Mouse (Mus musculus): ENCODE measurements at regions not wholly inside any gene's neighbourhood (a gene's known extent, or its start where the extent isn't known, plus 50 kb on each side); places are given as distances from the start of the nearest gene placed in this dataset.

DNA sequence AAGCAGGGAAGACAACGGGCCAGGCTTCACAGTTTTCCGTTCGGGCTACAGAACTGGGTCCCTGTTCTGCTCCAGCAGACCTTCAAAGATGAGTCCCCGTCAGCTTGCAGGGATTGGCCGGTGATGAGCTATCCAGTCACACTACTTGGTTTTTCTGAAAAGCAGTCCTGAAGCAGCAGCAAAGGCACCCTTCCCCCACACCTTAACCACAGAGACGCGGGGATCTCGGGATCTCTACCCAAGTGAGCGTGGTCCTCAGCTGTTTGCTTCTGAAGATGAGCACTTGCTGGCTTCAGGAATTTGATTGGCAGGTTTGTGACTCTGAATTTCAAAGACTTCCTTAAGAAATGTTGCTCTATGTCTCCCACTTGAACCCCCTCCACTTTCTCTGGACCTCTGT, 186.6 kb upstream of the Arglu1 start:
- WGBS: 19% methylated on average over 9 of the region's 9 CpGs
- H3K4me2 ChIP-seq (replicated peaks): 0 out of 2 replicates have a peak overlapping the region, but pooled peaks have one; percentile 1
- H3K36me3 ChIP-seq: no peaks in the 10 kb centered on the region
- H3K9me3 ChIP-seq: peaks cover 9% of the 10 kb centered on the region; the same call in 1 of the 2 replicates
- no peak overlapping the region for H3K27ac ChIP-seq (replicated peaks)
- no peak; the same call in 1 of the 2 replicates for ATAC-seq (ENCODE audit: low FRiP score, low read depth)
- H3K9ac ChIP-seq (replicated peaks): no peak overlapping the region
- peaks cover 87% of the 10 kb centered on the region for H3K27me3 ChIP-seq
- H3K4me1 ChIP-seq: peaks cover 10% of the 10 kb centered on the region
- H3K4me3 ChIP-seq: no peak overlapping the region

DNA sequence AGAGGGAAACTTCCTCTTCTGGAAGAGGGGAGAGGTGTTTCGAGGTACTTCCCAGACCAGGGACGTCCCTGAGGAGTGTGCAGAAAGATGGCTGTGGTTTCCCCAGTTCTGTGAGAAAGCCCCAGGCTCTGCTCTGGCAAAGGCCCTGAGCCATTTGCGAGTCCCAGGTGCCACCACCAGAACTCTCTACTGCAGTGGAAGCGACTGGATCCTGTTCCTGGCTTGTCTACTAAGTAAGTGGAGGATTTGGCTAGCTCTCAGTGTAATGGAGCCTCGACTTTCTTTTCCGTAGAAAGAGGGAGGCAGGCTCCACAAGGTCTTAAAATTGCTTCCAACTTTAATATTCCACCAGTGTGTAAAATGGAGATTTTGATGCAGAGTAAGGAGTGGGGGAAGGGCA, 186.1 kb upstream of the Arglu1 start:
- no peak for ATAC-seq (ENCODE audit: low FRiP score, low read depth)
- no peaks in the 10 kb centered on the region for H3K36me3 ChIP-seq
- WGBS: 70% methylated on average over 6 of the region's 6 CpGs
- H3K9ac ChIP-seq (replicated peaks): no peak overlapping the region
- H3K4me2 ChIP-seq (replicated peaks): 0 out of 2 replicates have a peak overlapping the region, but pooled peaks have one; percentile 1
- H3K4me1 ChIP-seq: peaks cover 10% of the 10 kb centered on the region
- peaks cover 91% of the 10 kb centered on the region for H3K27me3 ChIP-seq
- H3K27ac ChIP-seq (replicated peaks): no peak overlapping the region
- H3K4me3 ChIP-seq: no peak overlapping the region
- peaks cover 9% of the 10 kb centered on the region; the same call in 1 of the 2 replicates for H3K9me3 ChIP-seq

DNA sequence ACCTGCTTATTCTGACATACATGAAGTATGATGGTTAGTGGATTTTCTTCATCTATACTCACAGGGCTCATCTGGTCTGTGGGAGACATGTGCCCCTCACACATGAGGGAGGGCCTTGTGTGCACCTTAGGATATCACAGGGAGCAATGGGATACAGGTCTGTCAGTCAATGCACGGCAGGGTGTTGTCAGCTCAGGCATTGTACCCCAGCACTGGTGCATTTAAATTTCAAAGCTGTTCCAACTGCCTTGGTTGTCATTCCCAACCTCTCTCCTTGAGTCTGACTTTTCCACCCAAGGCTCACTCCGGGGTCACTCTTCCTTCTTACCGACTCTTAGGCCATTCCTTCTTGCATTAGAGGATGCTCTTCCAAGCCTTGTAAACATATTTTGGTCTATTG, 181.6 kb upstream of the Arglu1 start:
- Histone ChIP-seq H3K4me3 (no peak overlapping the region), H3K4me1 (peaks cover 22% of the 10 kb centered on the region), H3K36me3 (no peaks in the 10 kb centered on the region), H3K9me3 (peaks cover 9% of the 10 kb centered on the region; the same call in 1 of the 2 replicates), H3K27me3 (peaks cover 87% of the 10 kb centered on the region), H3K27ac (replicated peaks) (no peak overlapping the region), H3K9ac (replicated peaks) (no peak overlapping the region), H3K4me2 (replicated peaks) (no peak overlapping the region)
- ATAC-seq (ENCODE audit: low FRiP score, low read depth): no peak
- 35% methylated on average over 3 of the region's 3 CpGs for WGBS

DNA sequence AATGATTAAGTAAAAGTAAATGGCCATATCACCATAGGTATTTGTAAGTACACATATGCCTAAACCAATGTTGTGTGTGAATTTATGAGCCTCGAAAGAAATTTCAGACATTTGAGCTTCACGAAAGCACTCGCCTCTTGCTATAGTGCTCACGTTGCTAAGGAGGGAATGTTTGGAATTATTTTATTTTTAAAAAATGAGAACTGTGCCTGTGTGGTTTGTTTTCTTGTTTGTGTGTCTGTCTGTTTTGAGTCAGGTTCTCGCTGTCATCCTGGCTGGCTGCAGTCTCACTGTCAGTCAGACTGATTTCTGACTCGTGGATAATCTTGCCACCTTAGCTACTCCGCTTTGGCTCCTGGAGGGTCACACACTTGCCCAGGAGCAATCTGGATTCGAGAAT, 180.7 kb upstream of the Arglu1 start:
- ATAC-seq (ENCODE audit: low FRiP score, low read depth): no peak
- Histone ChIP-seq H3K27me3 (peaks cover 87% of the 10 kb centered on the region), H3K4me1 (peaks cover 18% of the 10 kb centered on the region), H3K9ac (replicated peaks) (no peak overlapping the region), H3K4me3 (no peak overlapping the region), H3K9me3 (peaks cover 9% of the 10 kb centered on the region; the same call in 1 of the 2 replicates), H3K36me3 (no peaks in the 10 kb centered on the region), H3K27ac (replicated peaks) (no peak overlapping the region), H3K4me2 (replicated peaks) (no peak overlapping the region)
- 29% methylated on average over 8 of the region's 8 CpGs for WGBS

DNA sequence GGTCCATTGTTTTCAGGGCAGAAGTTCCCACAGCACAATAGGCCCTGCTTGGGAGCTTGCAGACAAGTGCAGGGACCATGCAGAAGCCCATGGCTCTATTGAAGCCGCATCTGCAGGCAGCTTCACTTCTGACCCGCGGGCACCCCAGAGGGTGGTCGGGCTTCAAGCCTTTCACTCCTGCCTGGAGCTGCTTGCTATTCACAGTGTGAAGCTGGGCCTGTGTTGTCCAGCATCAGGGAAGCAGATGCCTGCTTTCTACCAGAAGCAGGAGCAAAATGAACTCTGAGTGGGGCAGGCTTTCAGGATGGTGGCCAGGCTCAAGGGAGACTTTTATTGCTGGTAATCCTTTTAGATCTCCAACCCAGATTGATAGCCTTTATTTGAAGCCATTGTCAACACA, 180.2 kb upstream of the Arglu1 start:
- Histone ChIP-seq H3K27me3 (peaks cover 87% of the 10 kb centered on the region), H3K4me2 (replicated peaks) (no peak overlapping the region), H3K36me3 (no peaks in the 10 kb centered on the region), H3K4me3 (no peak overlapping the region), H3K9ac (replicated peaks) (no peak overlapping the region), H3K27ac (replicated peaks) (0 out of 2 replicates have a peak overlapping the region, but pooled peaks have one; percentile 39), H3K9me3 (peaks cover 9% of the 10 kb centered on the region; the same call in 1 of the 2 replicates), H3K4me1 (peaks cover 18% of the 10 kb centered on the region)
- WGBS: 4% methylated on average over 4 of the region's 4 CpGs
- ATAC-seq (ENCODE audit: low FRiP score, low read depth): peak; percentile 86

DNA sequence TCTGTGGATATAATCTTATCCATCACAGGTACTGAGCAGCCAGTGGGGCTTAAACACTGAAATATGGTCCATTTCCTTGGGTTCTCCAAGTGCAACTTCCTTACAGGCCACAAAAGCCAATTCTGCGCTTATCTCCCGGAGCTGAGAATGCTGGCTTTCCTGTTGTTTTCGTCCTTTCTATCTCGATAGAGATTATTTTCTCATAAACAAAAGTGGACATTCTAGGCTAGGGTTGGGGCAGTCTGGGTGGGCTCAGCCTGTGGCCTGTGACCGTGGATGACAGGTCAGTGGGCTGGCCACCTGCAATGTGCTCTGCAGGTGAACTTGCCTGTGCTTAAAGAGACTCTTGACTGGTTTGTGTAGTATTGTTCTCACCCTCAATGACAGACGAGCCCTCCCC, 179.0 kb upstream of the Arglu1 start:
- Histone ChIP-seq H3K27me3 (peaks cover 81% of the 10 kb centered on the region), H3K9me3 (peaks cover 9% of the 10 kb centered on the region; the same call in 1 of the 2 replicates), H3K4me2 (replicated peaks) (no peak overlapping the region), H3K27ac (replicated peaks) (no peak overlapping the region), H3K4me3 (no peak overlapping the region), H3K4me1 (peaks cover 18% of the 10 kb centered on the region), H3K36me3 (no peaks in the 10 kb centered on the region), H3K9ac (replicated peaks) (no peak overlapping the region)
- WGBS: 37% methylated on average over 6 of the region's 6 CpGs
- ATAC-seq (ENCODE audit: low FRiP score, low read depth): no peak

DNA sequence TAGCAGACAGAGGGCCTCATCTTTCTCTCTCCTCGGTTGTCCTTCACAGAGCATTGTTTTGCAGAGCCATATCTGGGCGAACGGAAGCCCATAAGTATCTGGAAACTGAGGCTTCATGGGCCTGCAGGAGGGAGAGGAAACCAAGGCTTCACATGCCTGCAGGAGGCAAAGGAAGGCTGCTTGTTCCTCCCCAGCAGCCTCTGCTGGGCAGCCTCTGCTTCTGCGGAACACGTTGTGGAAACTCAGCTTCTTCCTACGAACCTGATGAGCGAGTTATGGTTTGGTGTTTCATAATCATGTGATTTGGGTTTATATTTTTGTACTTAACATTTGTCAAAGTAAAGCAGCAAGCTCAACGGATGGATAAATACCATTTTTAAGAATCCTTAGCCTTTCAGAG, 177.6 kb upstream of the Arglu1 start:
- H3K4me3 ChIP-seq: no peak overlapping the region
- H3K9me3 ChIP-seq: no peaks in the 10 kb centered on the region
- H3K27ac ChIP-seq (replicated peaks): no peak overlapping the region
- 64% methylated on average over 8 of the region's 8 CpGs for WGBS
- H3K9ac ChIP-seq (replicated peaks): no peak overlapping the region
- H3K4me2 ChIP-seq (replicated peaks): no peak overlapping the region
- H3K27me3 ChIP-seq: peaks cover 79% of the 10 kb centered on the region
- ATAC-seq (ENCODE audit: low FRiP score, low read depth): no peak
- peaks cover 18% of the 10 kb centered on the region for H3K4me1 ChIP-seq
- H3K36me3 ChIP-seq: no peaks in the 10 kb centered on the region

DNA sequence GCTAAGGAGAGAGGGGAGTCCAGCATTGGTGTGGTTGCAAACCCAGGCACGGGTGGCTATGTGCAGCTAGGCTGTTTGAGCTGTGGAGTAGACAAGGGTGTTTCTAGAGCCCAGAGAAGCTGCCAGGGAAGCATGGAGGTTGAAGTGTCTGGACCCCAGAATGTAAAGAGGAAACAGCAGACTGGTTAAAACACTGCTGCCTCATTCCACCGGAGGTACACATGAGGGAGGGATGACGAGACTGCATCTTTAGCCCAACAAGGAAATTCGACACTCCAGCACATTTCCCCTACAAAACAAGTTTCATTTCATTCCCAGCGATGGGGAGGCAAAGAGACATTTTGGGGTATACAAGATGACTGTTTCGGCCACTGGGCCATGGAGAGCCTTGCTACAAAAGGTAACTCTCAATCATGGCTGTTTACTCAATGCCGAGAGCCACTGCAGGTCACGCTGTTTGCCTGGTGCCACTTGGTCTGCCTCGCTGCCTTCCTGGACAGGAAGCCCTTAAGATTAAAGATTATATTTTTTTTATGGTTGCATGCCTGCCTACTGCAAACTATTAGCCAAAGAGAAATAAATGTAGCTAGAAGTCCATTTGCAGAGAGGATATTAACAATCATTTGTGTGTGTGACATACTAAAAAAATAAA, 176.9 kb upstream of the Arglu1 start:
- no peaks in the 10 kb centered on the region for H3K36me3 ChIP-seq
- H3K4me3 ChIP-seq: no peak overlapping the region
- H3K9ac ChIP-seq (replicated peaks): no peak overlapping the region
- peaks cover 18% of the 10 kb centered on the region for H3K4me1 ChIP-seq
- H3K27me3 ChIP-seq: peaks cover 79% of the 10 kb centered on the region
- H3K27ac ChIP-seq (replicated peaks): no peak overlapping the region
- H3K9me3 ChIP-seq: no peaks in the 10 kb centered on the region
- no peak for ATAC-seq (ENCODE audit: low FRiP score, low read depth)
- 62% methylated on average over 9 of the region's 9 CpGs for WGBS
- H3K4me2 ChIP-seq (replicated peaks): no peak overlapping the region

DNA sequence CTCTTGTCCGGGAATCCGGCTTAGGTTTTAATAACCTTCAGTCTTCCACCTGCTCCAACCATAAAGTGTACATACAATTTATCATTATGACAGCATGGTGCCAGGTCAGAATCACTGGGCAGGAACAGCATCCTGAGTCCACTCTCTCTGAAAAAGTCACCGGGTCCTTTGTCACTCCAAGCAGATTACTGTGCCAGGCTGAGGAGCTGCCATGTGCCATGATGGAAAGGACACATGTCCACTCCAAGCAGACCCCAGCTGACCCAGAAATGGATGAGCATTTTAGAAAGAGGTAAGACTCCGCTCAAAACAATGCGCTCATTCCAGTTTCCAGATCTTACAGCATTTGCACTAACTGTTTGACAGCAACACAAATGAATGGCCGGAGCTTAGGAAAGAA, 172.4 kb upstream of the Arglu1 start:
- WGBS: 88% methylated on average over 6 of the region's 6 CpGs
- Histone ChIP-seq H3K27me3 (peaks cover 65% of the 10 kb centered on the region), H3K9ac (replicated peaks) (no peak overlapping the region), H3K9me3 (no peaks in the 10 kb centered on the region), H3K36me3 (no peaks in the 10 kb centered on the region), H3K27ac (replicated peaks) (no peak overlapping the region), H3K4me1 (no peaks in the 10 kb centered on the region), H3K4me3 (no peak overlapping the region), H3K4me2 (replicated peaks) (no peak overlapping the region)
- no peak for ATAC-seq (ENCODE audit: low FRiP score, low read depth)

DNA sequence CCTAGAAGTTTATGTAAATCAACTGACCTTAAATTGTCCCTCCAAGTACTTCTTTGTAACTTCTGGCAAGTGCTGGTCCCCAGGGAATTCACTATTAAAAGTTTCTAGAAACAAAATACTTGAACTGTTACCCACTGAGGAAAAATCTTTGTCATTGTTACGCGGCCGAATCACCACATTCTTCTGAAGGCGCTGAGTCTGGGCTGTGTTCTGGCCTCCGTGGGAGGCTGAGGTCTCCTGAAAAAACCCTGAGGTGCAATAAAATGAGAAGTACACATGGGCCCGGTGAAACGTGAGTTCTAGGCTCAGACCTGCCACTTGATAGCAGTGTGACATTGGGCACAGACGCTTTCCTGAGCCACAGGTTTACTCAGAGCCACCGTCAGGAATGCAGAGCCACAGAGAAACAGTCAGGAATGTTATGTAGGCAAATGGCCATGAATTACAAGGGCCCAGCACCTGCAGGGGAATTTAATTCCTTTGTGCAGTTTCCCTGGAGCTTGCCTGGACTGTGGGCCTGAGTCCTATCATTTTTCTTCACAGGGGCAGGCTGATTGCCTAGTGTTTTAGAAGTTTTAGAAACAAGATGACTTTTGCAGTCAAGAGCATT, 171.1 kb upstream of the Arglu1 start:
- no peak for ATAC-seq (ENCODE audit: low FRiP score, low read depth)
- Histone ChIP-seq H3K4me3 (no peak overlapping the region), H3K4me2 (replicated peaks) (no peak overlapping the region), H3K9me3 (no peaks in the 10 kb centered on the region), H3K27ac (replicated peaks) (no peak overlapping the region), H3K4me1 (no peaks in the 10 kb centered on the region), H3K9ac (replicated peaks) (no peak overlapping the region), H3K27me3 (peaks cover 54% of the 10 kb centered on the region), H3K36me3 (no peaks in the 10 kb centered on the region)
- 60% methylated on average over 9 of the region's 9 CpGs for WGBS

DNA sequence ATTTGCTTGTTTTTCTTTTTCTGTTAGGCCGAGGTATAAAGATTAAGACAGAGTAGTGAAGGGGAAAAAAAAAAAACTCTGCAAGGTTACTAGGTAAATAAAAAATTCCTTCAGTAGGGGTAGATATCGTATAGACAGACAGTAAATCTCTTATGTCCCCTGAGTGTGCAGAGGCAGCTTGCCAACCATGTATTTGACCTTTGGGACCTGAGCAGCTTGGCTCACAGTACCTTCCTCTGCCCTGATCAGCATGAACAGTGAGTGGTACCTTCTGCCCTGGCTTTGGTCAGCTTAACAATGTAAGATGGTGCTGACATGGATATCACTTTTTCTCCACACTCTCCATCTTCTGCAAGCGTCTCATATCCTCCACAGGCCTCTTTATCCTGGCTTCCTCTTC, 168.3 kb upstream of the Arglu1 start:
- Histone ChIP-seq H3K4me1 (0 out of 2 replicates have a peak, but pooled peaks cover 3% of the 10 kb centered on the region), H3K4me2 (replicated peaks) (no peak overlapping the region), H3K27me3 (peaks cover 54% of the 10 kb centered on the region), H3K4me3 (no peak overlapping the region), H3K9ac (replicated peaks) (no peak overlapping the region), H3K9me3 (no peaks in the 10 kb centered on the region), H3K36me3 (no peaks in the 10 kb centered on the region), H3K27ac (replicated peaks) (no peak overlapping the region)
- WGBS: 83% methylated on average over 3 of the region's 3 CpGs
- no peak for ATAC-seq (ENCODE audit: low FRiP score, low read depth)

DNA sequence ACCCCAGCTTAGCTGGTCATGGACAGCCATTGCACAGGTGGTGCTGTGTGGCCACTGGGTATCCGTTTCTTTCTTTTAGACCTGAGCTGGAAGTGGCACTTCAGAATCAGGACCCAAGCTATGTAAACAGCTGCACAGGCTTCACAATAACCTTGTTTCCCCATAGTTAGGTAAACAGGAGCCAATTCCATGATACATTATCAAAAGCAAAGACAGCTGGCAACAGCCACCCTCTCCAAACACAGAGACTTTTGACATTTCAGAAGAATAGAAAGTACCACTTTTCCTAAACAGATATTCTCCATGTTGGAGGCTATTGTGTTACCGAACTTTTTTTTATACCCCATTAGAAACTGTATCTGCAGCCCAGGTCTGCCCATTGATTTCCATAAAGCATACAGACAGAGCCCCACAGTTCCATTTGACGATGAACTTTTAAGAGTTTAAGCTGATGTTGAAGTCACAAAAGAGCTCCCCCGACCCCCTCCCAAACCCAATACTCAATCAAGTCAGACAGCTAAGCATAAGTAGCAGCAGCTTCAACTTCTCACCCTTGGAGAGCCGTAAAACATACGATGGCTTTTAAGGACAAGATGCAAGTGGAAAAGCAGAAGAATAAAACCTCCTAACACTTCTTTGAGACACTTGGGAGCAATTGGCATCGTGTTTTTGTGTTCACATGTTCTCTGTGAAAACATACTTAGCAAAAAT, 162.5 kb upstream of the Arglu1 start:
- no peaks in the 10 kb centered on the region for H3K9me3 ChIP-seq
- peaks cover 60% of the 10 kb centered on the region for H3K27me3 ChIP-seq
- WGBS: 63% methylated on average over 7 of the region's 7 CpGs
- ATAC-seq (ENCODE audit: low FRiP score, low read depth): no peak
- H3K9ac ChIP-seq (replicated peaks): no peak overlapping the region
- H3K4me2 ChIP-seq (replicated peaks): no peak overlapping the region
- peaks cover 9% of the 10 kb centered on the region for H3K4me1 ChIP-seq
- no peaks in the 10 kb centered on the region for H3K36me3 ChIP-seq
- H3K4me3 ChIP-seq: no peak overlapping the region
- no peak overlapping the region for H3K27ac ChIP-seq (replicated peaks)
